Mouse (Mus musculus) heart, embryonic 13.5 days (tissue): ENCODE data around the gene Amz1. TPM values are rescaled to one million over a fixed set of nuclear protein-coding genes. Genes with fewer than 3 reads are reported as not detected.
A peak's percentile ranks its signal among the peaks of the same experiment; 100 is the strongest.

Experiments used
- ATAC-seq: fragments of 200-750 bp; cut with Nextera tagmentation; 2 replicates; pipeline ENCODE4 v1.8.0; 2017; ENCODE audit warnings: moderate TSS enrichment; ENCODE audit not compliant: insufficient number of reproducible peaks, low FRiP score, low TSS enrichment; ENCODE audit errors: extremely low read depth
- H3K27ac ChIP-seq: fragments of 300-500 bp; sonication (generic); replicated peaks from 2 replicates; pipeline ENCODE4 v1.5.1; 2015; ENCODE audit warnings: moderate library complexity, mild to moderate bottlenecking, inconsistent platforms
- H3K27me3 ChIP-seq: fragments of 300-500 bp; sonication (generic); replicated peaks from 2 replicates; pipeline ENCODE4 v1.6.1; 2015; ENCODE audit warnings: mild to moderate bottlenecking, inconsistent platforms
- H3K36me3 ChIP-seq: fragments of 300-500 bp; sonication (generic); 2 replicates; pipeline ENCODE4 v1.6.1; 2015; ENCODE audit warnings: mild to moderate bottlenecking, inconsistent platforms
- H3K4me1 ChIP-seq: fragments of 300-500 bp; sonication (generic); 2 replicates; pipeline ENCODE4 v1.6.1; 2015; ENCODE audit warnings: inconsistent platforms
- H3K4me2 ChIP-seq: fragments of 300-500 bp; sonication (generic); 2 replicates; pipeline ENCODE4 v1.6.1; 2015; ENCODE audit warnings: inconsistent platforms, mild to moderate bottlenecking, moderate library complexity
- H3K4me3 ChIP-seq: fragments of 300-500 bp; sonication (generic); 2 replicates; pipeline ENCODE4 v1.5.1; 2015; ENCODE audit warnings: moderate library complexity, mild to moderate bottlenecking, inconsistent platforms
- H3K9ac ChIP-seq: fragments of 300-500 bp; sonication (generic); 2 replicates; pipeline ENCODE4 v1.6.1; 2015; ENCODE audit warnings: inconsistent platforms, mild to moderate bottlenecking, moderate library complexity
- H3K9me3 ChIP-seq: fragments of 300-500 bp; sonication (generic); 2 replicates; pipeline ENCODE4 v1.6.1; 2016; ENCODE audit warnings: inconsistent platforms
- WGBS: fragments of 180-500 bp; shearing (Covaris S2); methylation state at CpG from one replicate; pipeline ENCODE4 v1.1.7; 2015; ENCODE audit warnings: mixed read lengths; 5-methylcytosine and 5-hydroxymethylcytosine counted together
- polyA plus RNA-seq: library from polyadenylated mRNA; unstranded; fragments of >200 nt; fragmentation: Nextera tagmentation; extraction: Ambion mirVana; gene quantifications from 2 replicates; pipeline ENCODE4 v1.2.1, GENCODE M21; 2015

Gene Amz1
- 0.59 and 0.60 TPM in 2 replicates for polyA plus RNA-seq

GRCm38 (mm10) chr5:140723822-140724221 is at the start of gene Amz1:
Gene Amz1 (plus strand): TSS chr5:140724127.
- H3K27ac ChIP-seq: no peak within 1 kb of the TSS
- H3K4me3 ChIP-seq: no peak within 1 kb of the TSS
- peaks cover 11% of the 10 kb centered on the region for H3K36me3 ChIP-seq
- peaks cover 11% of the 10 kb centered on the region; the same call in 1 of the 2 replicates for H3K27me3 ChIP-seq
- 77% methylated on average over 13 of the region's 13 CpGs for WGBS
- no peak for ATAC-seq
- no peaks in the 10 kb centered on the region; the same call in 1 of the 2 replicates for H3K9me3 ChIP-seq
- no peak within 1 kb of the TSS for H3K4me2 ChIP-seq
- H3K4me1 ChIP-seq: no peaks in the 10 kb centered on the region
- H3K9ac ChIP-seq: no peak within 1 kb of the TSS

- no peaks in the 10 kb centered on the region for H3K27me3 ChIP-seq
- H3K4me2 ChIP-seq: no peak overlapping the region
- H3K36me3 ChIP-seq: peaks cover 72% of the 10 kb centered on the region
- H3K9ac ChIP-seq: no peak overlapping the region
- ATAC-seq: no peak
- no peak overlapping the region for H3K27ac ChIP-seq
- peaks cover 6% of the 10 kb centered on the region; the same call in 1 of the 2 replicates for H3K4me1 ChIP-seq
- no peak overlapping the region for H3K4me3 ChIP-seq
- no peaks in the 10 kb centered on the region for H3K9me3 ChIP-seq
- 81% methylated on average over 11 of the region's 11 CpGs for WGBS
Measured at GRCm38 (mm10) chr5:140675079-140675478, 48.8 kb upstream of the Amz1 start.

DNA sequence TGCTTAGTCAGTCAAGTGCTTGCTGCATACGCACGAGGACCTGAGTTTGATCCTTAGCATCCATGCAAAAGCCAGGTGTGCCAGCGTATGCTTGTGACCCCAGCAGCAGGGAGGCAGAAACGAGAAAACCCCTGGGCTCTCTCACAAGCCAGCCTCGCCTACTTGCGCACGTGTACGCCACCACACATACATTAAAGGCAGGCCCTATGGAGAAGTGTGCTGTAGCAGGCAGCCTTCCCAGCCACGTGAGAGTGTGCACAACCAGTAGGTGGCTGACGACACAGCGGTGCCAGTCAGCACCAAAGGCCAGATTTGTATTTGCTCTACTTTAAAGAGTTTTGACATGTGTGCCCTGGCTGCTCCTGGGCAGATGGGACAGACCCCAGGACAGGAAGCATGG is 48.3 kb upstream of the Amz1 start:
- no peak for ATAC-seq

GRCm38 (mm10) chr5:140677137-140677536 is 46.8 kb upstream of the Amz1 start:
- Histone ChIP-seq H3K4me1 (peaks cover under 1% of the 10 kb centered on the region; the same call in 1 of the 2 replicates), H3K36me3 (peaks cover 65% of the 10 kb centered on the region), H3K9ac (no peak overlapping the region), H3K4me3 (no peak overlapping the region), H3K9me3 (no peaks in the 10 kb centered on the region), H3K27ac (no peak overlapping the region), H3K27me3 (no peaks in the 10 kb centered on the region), H3K4me2 (no peak overlapping the region)
- ATAC-seq: no peak
- WGBS: 72% methylated on average over 6 of the region's 6 CpGs

More for the DNA sequence above, 48.3 kb upstream of the Amz1 start:
- H3K9ac ChIP-seq: no peak overlapping the region
- H3K36me3 ChIP-seq: peaks cover 67% of the 10 kb centered on the region
- 88% methylated on average over 11 of the region's 11 CpGs for WGBS
- peaks cover 6% of the 10 kb centered on the region; the same call in 1 of the 2 replicates for H3K4me1 ChIP-seq
- no peak overlapping the region for H3K4me3 ChIP-seq
- H3K27ac ChIP-seq: no peak overlapping the region
- no peaks in the 10 kb centered on the region for H3K27me3 ChIP-seq
- H3K4me2 ChIP-seq: no peak overlapping the region
- no peaks in the 10 kb centered on the region for H3K9me3 ChIP-seq

GRCm38 (mm10) chr5:140680051-140680450 is 43.9 kb upstream of the Amz1 start:
- H3K27me3 ChIP-seq: no peaks in the 10 kb centered on the region
- 86% methylated on average over 6 of the region's 6 CpGs for WGBS
- peaks cover 52% of the 10 kb centered on the region for H3K36me3 ChIP-seq
- H3K9me3 ChIP-seq: no peaks in the 10 kb centered on the region
- no peaks in the 10 kb centered on the region for H3K4me1 ChIP-seq
- no peak overlapping the region for H3K9ac ChIP-seq
- H3K4me3 ChIP-seq: no peak overlapping the region
- no peak; the same call in 1 of the 2 replicates for ATAC-seq
- H3K4me2 ChIP-seq: no peak overlapping the region
- H3K27ac ChIP-seq: no peak overlapping the region

GRCm38 (mm10) chr5:140680950-140681349 is 43.0 kb upstream of the Amz1 start:
- ATAC-seq: no peak
- Histone ChIP-seq H3K27me3 (no peaks in the 10 kb centered on the region), H3K9ac (no peak overlapping the region), H3K9me3 (no peaks in the 10 kb centered on the region), H3K4me2 (no peak overlapping the region), H3K36me3 (peaks cover 49% of the 10 kb centered on the region), H3K27ac (no peak overlapping the region), H3K4me1 (no peaks in the 10 kb centered on the region), H3K4me3 (no peak overlapping the region)
- 58% methylated on average over 1 of the region's 1 CpGs for WGBS

- no peak for ATAC-seq
- Histone ChIP-seq H3K9me3 (no peaks in the 10 kb centered on the region), H3K36me3 (peaks cover 46% of the 10 kb centered on the region), H3K9ac (no peak overlapping the region), H3K4me1 (no peaks in the 10 kb centered on the region), H3K27ac (no peak overlapping the region), H3K4me3 (no peak overlapping the region), H3K4me2 (no peak overlapping the region), H3K27me3 (no peaks in the 10 kb centered on the region)
- 82% methylated on average over 6 of the region's 6 CpGs for WGBS
Measured at GRCm38 (mm10) chr5:140682113-140682512, 41.8 kb upstream of the Amz1 start.

- Histone ChIP-seq H3K9me3 (no peaks in the 10 kb centered on the region), H3K4me1 (no peaks in the 10 kb centered on the region), H3K36me3 (peaks cover 45% of the 10 kb centered on the region), H3K4me3 (no peak overlapping the region), H3K4me2 (no peak overlapping the region), H3K27ac (no peak overlapping the region), H3K9ac (no peak overlapping the region), H3K27me3 (no peaks in the 10 kb centered on the region)
- 63% methylated on average over 16 of the region's 16 CpGs for WGBS
- no peak for ATAC-seq
Measured at GRCm38 (mm10) chr5:140684343-140685148, 39.4 kb upstream of the Amz1 start.

- Histone ChIP-seq H3K4me2 (no peak overlapping the region), H3K36me3 (peaks cover 68% of the 10 kb centered on the region), H3K9ac (no peak overlapping the region), H3K27ac (no peak overlapping the region), H3K4me1 (no peaks in the 10 kb centered on the region), H3K27me3 (no peaks in the 10 kb centered on the region), H3K4me3 (no peak overlapping the region), H3K9me3 (no peaks in the 10 kb centered on the region)
- ATAC-seq: no peak
- WGBS: 71% methylated on average over 3 of the region's 3 CpGs
Measured at GRCm38 (mm10) chr5:140688434-140688833, 35.5 kb upstream of the Amz1 start.

DNA sequence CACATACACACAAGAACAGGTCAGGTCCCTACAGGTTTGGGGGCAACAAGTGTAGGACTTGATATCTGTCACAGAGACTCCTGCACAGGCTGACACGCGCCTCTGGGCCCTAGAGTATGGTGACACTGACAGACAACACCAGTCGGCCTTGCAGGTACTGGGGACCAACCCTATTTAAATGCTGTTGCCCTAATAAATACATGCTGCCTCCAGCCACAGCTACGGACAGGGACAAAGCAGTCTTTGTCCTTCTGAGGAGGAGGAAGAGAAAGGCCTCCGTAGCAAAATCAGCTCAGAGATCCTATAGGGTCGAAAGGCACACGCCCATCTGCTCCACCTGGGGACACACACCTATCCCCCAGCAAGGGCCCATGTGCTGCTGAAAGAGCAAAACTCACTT is 27.9 kb upstream of the Amz1 start:
- no peak overlapping the region for H3K4me3 ChIP-seq
- peaks cover 12% of the 10 kb centered on the region for H3K4me1 ChIP-seq
- no peak for ATAC-seq
- no peak overlapping the region for H3K4me2 ChIP-seq
- H3K9me3 ChIP-seq: no peaks in the 10 kb centered on the region
- H3K27ac ChIP-seq: no peak overlapping the region
- H3K27me3 ChIP-seq: no peaks in the 10 kb centered on the region
- 86% methylated on average over 7 of the region's 7 CpGs for WGBS
- peaks cover 60% of the 10 kb centered on the region for H3K36me3 ChIP-seq
- no peak overlapping the region for H3K9ac ChIP-seq

- peaks cover 36% of the 10 kb centered on the region for H3K4me1 ChIP-seq
- no peaks in the 10 kb centered on the region for H3K27me3 ChIP-seq
- peaks cover 29% of the 10 kb centered on the region for H3K36me3 ChIP-seq
- H3K4me2 ChIP-seq: no peak overlapping the region
- no peak overlapping the region for H3K4me3 ChIP-seq
- H3K9ac ChIP-seq: peak overlapping the region; percentile 37; the same call in 1 of the 2 replicates
- no peak for ATAC-seq
- H3K9me3 ChIP-seq: no peaks in the 10 kb centered on the region
- H3K27ac ChIP-seq: no peak overlapping the region
- 62% methylated on average over 9 of the region's 9 CpGs for WGBS
Measured at GRCm38 (mm10) chr5:140699776-140700175, 24.2 kb upstream of the Amz1 start.

- H3K9me3 ChIP-seq: no peaks in the 10 kb centered on the region
- H3K27ac ChIP-seq: peak overlapping the region; percentile 81
- peaks cover 14% of the 10 kb centered on the region for H3K36me3 ChIP-seq
- under 1% methylated on average over 25 of the region's 25 CpGs for WGBS
- peak overlapping the region; percentile 78 for H3K4me3 ChIP-seq
- ATAC-seq: no peak
- H3K4me2 ChIP-seq: peak overlapping the region; percentile 84
- no peaks in the 10 kb centered on the region for H3K27me3 ChIP-seq
- H3K9ac ChIP-seq: peak overlapping the region; percentile 89
- peaks cover 51% of the 10 kb centered on the region for H3K4me1 ChIP-seq
Measured at GRCm38 (mm10) chr5:140701661-140702060, 22.3 kb upstream of the Amz1 start.
